Mouse (Mus musculus) brain, adult 10 weeks (tissue): ENCODE measurements around the gene Oosp1. TPM values are rescaled to one million over a fixed set of nuclear protein-coding genes. Genes with fewer than 3 reads are reported as not detected.

Source experiments
- polyA plus RNA-seq: library from polyadenylated mRNA; stranded (reverse); fragments of 350-450 nt; fragmentation: Illumina TruSeq; extraction: RNeasy Lipid Tissue Mini Kit (QIAGEN cat#74804); gene quantifications from one replicate; pipeline ENCODE4 v1.2.3, GENCODE M21; 2015; ENCODE audit warnings: low read depth, low replicate concordance

Oosp1 gene
- polyA plus RNA-seq, result not detected

GRCm38 (mm10) chr19:11690839-11691238 is at the start of gene Oosp1:
Gene Oosp1, minus strand, starts transcription at chr19:11691150.

GRCm38 (mm10) chr19:11696755-11697154 is 5.8 kb upstream of the Oosp1 start, which contains the start of gene Oosp3:
Gene Oosp3, plus strand, starts transcription at chr19:11697055.

DNA sequence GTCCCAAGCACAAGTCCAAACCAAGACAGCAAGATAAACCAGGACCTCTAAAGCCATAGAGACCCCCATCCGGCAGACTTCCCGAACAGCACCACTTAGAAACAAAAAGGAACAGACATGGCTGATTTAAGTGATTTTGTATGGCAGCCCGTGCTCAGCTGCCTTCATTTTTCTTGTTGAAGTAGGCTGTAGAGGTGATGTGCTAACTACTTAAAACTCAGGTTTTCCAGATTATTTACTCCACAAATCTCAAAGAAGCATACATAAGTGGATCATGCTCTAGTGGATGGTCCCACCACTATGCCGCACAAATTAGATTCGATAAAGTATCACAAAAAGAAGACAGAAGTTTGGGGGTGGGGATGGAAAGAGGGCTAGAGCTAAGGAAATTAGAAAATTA is 30.5 kb downstream of the Oosp1 start, which contains the start of gene Oosp2:
TSS of gene Oosp2 (minus strand) at position 101 of the 400 bp plus-strand sequence.

DNA sequence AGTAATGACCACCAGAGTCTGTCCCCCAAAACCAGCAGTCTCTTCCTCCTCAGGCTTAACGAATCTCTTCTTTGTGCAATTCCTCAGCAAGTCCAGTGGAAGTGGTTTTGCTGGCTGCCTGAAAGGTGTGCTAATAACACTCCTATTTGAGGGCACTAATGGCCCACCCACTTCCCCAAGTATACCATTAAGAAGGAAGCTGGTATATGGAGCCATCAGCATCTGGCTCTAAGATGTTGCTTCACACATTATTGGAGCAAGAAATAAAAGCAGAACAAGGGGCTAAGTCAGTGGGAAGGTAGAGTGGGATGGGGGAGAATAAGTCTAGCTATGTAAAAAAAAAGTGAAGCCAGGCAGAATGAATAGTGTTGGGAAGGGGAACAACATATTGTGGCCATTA is 50.2 kb downstream of the Oosp1 start, which contains the start of gene Ms4a3:
TSS of gene Ms4a3 (minus strand) at position 120 of the 400 bp plus-strand sequence.

DNA sequence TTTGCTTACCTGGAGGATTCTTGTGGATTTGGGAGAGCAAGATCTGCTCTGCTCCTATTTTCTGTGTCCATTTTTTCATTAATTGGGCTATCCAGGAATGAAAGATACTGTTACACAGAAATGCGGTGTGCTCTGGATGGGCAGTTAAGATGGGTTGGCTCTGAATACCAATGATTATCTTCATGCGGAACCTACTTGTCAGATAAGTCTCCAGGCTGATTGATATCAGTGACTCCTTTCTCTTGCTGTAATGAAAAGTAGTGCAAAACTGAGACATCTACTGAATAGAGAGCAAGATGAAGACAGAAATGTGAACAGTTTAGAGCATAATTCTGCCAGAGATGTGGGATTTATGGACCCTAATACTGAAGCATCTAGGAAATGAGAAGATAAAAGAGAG is 67.4 kb downstream of the Oosp1 start, which contains the start of gene Ms4a2:
TSS of gene Ms4a2 (minus strand) at position 169 of the 400 bp plus-strand sequence.

Other genes with a start within 250 kb of the Oosp1 start
- not detected for gene Ms4a4b, start 247.6 kb downstream of the Oosp1 start, polyA plus RNA-seq
- 1.8 TPM for gene Ms4a6c, start 221.8 kb downstream of the Oosp1 start, polyA plus RNA-seq
- gene Gm8369, start 205.2 kb downstream of the Oosp1 start, polyA plus RNA-seq, result 0.70 TPM
- 3.6 TPM for gene Ms4a6b, start 174.6 kb downstream of the Oosp1 start, polyA plus RNA-seq
- gene Ms4a4d, start 154.3 kb downstream of the Oosp1 start, polyA plus RNA-seq, result not detected
- 1.9 TPM for gene Ms4a6d, start 86.3 kb downstream of the Oosp1 start, polyA plus RNA-seq
- gene Ms4a2, start 67.4 kb downstream of the Oosp1 start, polyA plus RNA-seq, result not detected
- not detected for gene Ms4a3, start 50.3 kb downstream of the Oosp1 start, polyA plus RNA-seq
- not detected for gene Oosp2, start 30.6 kb downstream of the Oosp1 start, polyA plus RNA-seq
- not detected for gene Oosp3, start 5.9 kb upstream of the Oosp1 start, polyA plus RNA-seq
- not detected for gene Gif, start 56.4 kb upstream of the Oosp1 start, polyA plus RNA-seq
- 59.0 TPM for gene Mrpl16, start 79.2 kb upstream of the Oosp1 start, polyA plus RNA-seq
- 34.6 TPM for gene Stx3, start 128.3 kb upstream of the Oosp1 start, polyA plus RNA-seq
- gene Olfr1417, start 148.1 kb upstream of the Oosp1 start, polyA plus RNA-seq, result not detected
- gene Olfr1418, start 169.9 kb upstream of the Oosp1 start, polyA plus RNA-seq, result not detected
- gene Olfr1419, start 184.0 kb upstream of the Oosp1 start, polyA plus RNA-seq, result not detected
- not detected for gene Olfr1420, start 195.4 kb upstream of the Oosp1 start, polyA plus RNA-seq
- gene Patl1, start 221.2 kb upstream of the Oosp1 start, polyA plus RNA-seq, result 13.3 TPM